Mouse (Mus musculus): Measurements from ENCODE around the gene Ccdc36. TPM values are rescaled to one million over a fixed set of nuclear protein-coding genes. Genes with fewer than 3 reads are reported as not detected.

The Ccdc36 gene
- polyA plus RNA-seq, 1 experiment: not detected

GRCm38 (mm10) chr9:108431431-108432067 lies 3.3 kb upstream of the Ccdc36 start:
- no peaks in the 10 kb centered on the region for H3K9me3 ChIP-seq (ENCODE audit: control insufficient read depth, low read length)
- 0 out of 2 replicates have a peak, but pooled peaks cover under 1% of the 10 kb centered on the region for H3K27me3 ChIP-seq (ENCODE audit: control insufficient read depth)
- H3K4me3 ChIP-seq (replicated peaks): peak overlapping the region; percentile 32
- TF ChIP-seq GATA1 (IDR thresholded peaks at IDR 0.05; ENCODE audit: low read length): no peak
- TF ChIP-seq TAL1 (IDR thresholded peaks at IDR 0.05; ENCODE audit: low read length): no peak
- H3K4me1 ChIP-seq (ENCODE audit: control insufficient read depth): peaks cover 7% of the 10 kb centered on the region
- H3K36me3 ChIP-seq (ENCODE audit: control insufficient read depth): no peaks in the 10 kb centered on the region

- no peak overlapping the region for H3K4me3 ChIP-seq (replicated peaks)
- H3K9me3 ChIP-seq (ENCODE audit: control insufficient read depth, low read length): no peaks in the 10 kb centered on the region
- TF ChIP-seq TAL1 (IDR thresholded peaks at IDR 0.05; ENCODE audit: low read length) (no peak), GATA1 (IDR thresholded peaks at IDR 0.05; ENCODE audit: low read length) (no peak)
- H3K4me1 ChIP-seq (ENCODE audit: control insufficient read depth): no peaks in the 10 kb centered on the region; the same call in 1 of the 2 replicates
- H3K27me3 ChIP-seq (ENCODE audit: control insufficient read depth): no peaks in the 10 kb centered on the region
- no peaks in the 10 kb centered on the region for H3K36me3 ChIP-seq (ENCODE audit: control insufficient read depth)
These were observed 16.1 kb downstream of the Ccdc36 start for GRCm38 (mm10) chr9:108412221-108412620.

GRCm38 (mm10) chr9:108411381-108411942 lies 16.8 kb downstream of the Ccdc36 start:
- H3K9me3 ChIP-seq (ENCODE audit: control insufficient read depth, low read length): no peaks in the 10 kb centered on the region

GRCm38 (mm10) chr9:108409535-108409934 lies 18.7 kb downstream of the Ccdc36 start:
- H3K9me3 ChIP-seq (ENCODE audit: control insufficient read depth, low read length): no peaks in the 10 kb centered on the region
- no peaks in the 10 kb centered on the region for H3K27me3 ChIP-seq (ENCODE audit: control insufficient read depth)
- no peak for TF ChIP-seq TAL1 (IDR thresholded peaks at IDR 0.05; ENCODE audit: low read length)
- no peak for TF ChIP-seq GATA1 (IDR thresholded peaks at IDR 0.05; ENCODE audit: low read length)
- H3K4me1 ChIP-seq (ENCODE audit: control insufficient read depth): peaks cover 4% of the 10 kb centered on the region
- H3K4me3 ChIP-seq (replicated peaks): no peak overlapping the region
- H3K36me3 ChIP-seq (ENCODE audit: control insufficient read depth): no peaks in the 10 kb centered on the region

More at GRCm38 (mm10) chr9:108411381-108411942, 16.8 kb downstream of the Ccdc36 start:
- Histone ChIP-seq H3K4me3 (replicated peaks) (no peak overlapping the region), H3K36me3 (ENCODE audit: control insufficient read depth) (no peaks in the 10 kb centered on the region), H3K27me3 (ENCODE audit: control insufficient read depth) (no peaks in the 10 kb centered on the region), H3K4me1 (ENCODE audit: control insufficient read depth) (no peaks in the 10 kb centered on the region; the same call in 1 of the 2 replicates)
- TF ChIP-seq GATA1 (IDR thresholded peaks at IDR 0.05; ENCODE audit: low read length) (no peak), TAL1 (IDR thresholded peaks at IDR 0.05; ENCODE audit: low read length) (no peak)

- TF ChIP-seq GATA1 (IDR thresholded peaks at IDR 0.05; ENCODE audit: low read length) (no peak), TAL1 (IDR thresholded peaks at IDR 0.05; ENCODE audit: low read length) (no peak)
- peaks cover 7% of the 10 kb centered on the region for H3K4me1 ChIP-seq (ENCODE audit: control insufficient read depth)
- H3K9me3 ChIP-seq (ENCODE audit: control insufficient read depth, low read length): no peaks in the 10 kb centered on the region
- H3K27me3 ChIP-seq (ENCODE audit: control insufficient read depth): no peaks in the 10 kb centered on the region
- H3K4me3 ChIP-seq (replicated peaks): no peak overlapping the region
- H3K36me3 ChIP-seq (ENCODE audit: control insufficient read depth): no peaks in the 10 kb centered on the region
These were observed 23.8 kb downstream of the Ccdc36 start for GRCm38 (mm10) chr9:108404451-108404850.

- Histone ChIP-seq H3K4me3 (replicated peaks) (no peak overlapping the region), H3K36me3 (ENCODE audit: control insufficient read depth) (no peaks in the 10 kb centered on the region; the same call in 1 of the 2 replicates), H3K4me1 (ENCODE audit: control insufficient read depth) (peaks cover 7% of the 10 kb centered on the region), H3K9me3 (ENCODE audit: control insufficient read depth, low read length) (no peaks in the 10 kb centered on the region), H3K27me3 (ENCODE audit: control insufficient read depth) (no peaks in the 10 kb centered on the region)
- no peak for TF ChIP-seq GATA1 (IDR thresholded peaks at IDR 0.05; ENCODE audit: low read length)
- no peak for TF ChIP-seq TAL1 (IDR thresholded peaks at IDR 0.05; ENCODE audit: low read length)
These were observed 25.2 kb downstream of the Ccdc36 start for GRCm38 (mm10) chr9:108403081-108403480.

- H3K4me1 ChIP-seq (ENCODE audit: control insufficient read depth): peaks cover 7% of the 10 kb centered on the region
- H3K4me3 ChIP-seq (replicated peaks): no peak overlapping the region
- H3K9me3 ChIP-seq (ENCODE audit: control insufficient read depth, low read length): no peaks in the 10 kb centered on the region
- TF ChIP-seq TAL1 (IDR thresholded peaks at IDR 0.05; ENCODE audit: low read length) (no peak), GATA1 (IDR thresholded peaks at IDR 0.05; ENCODE audit: low read length) (no peak)
- H3K36me3 ChIP-seq (ENCODE audit: control insufficient read depth): peaks cover 3% of the 10 kb centered on the region; the same call in 1 of the 2 replicates
- no peaks in the 10 kb centered on the region for H3K27me3 ChIP-seq (ENCODE audit: control insufficient read depth)
These were observed 26.9 kb downstream of the Ccdc36 start for GRCm38 (mm10) chr9:108401186-108401960.

- Histone ChIP-seq H3K4me3 (replicated peaks) (no peak overlapping the region), H3K36me3 (ENCODE audit: control insufficient read depth) (peaks cover 16% of the 10 kb centered on the region), H3K4me1 (ENCODE audit: control insufficient read depth) (no peaks in the 10 kb centered on the region; the same call in none of the 2 replicates), H3K27me3 (ENCODE audit: control insufficient read depth) (no peaks in the 10 kb centered on the region), H3K9me3 (ENCODE audit: control insufficient read depth, low read length) (no peaks in the 10 kb centered on the region)
- TF ChIP-seq GATA1 (IDR thresholded peaks at IDR 0.05; ENCODE audit: low read length) (no peak), TAL1 (IDR thresholded peaks at IDR 0.05; ENCODE audit: low read length) (no peak)
These were observed 30.0 kb downstream of the Ccdc36 start for GRCm38 (mm10) chr9:108398324-108398723.

- H3K36me3 ChIP-seq (ENCODE audit: control insufficient read depth): peaks cover 45% of the 10 kb centered on the region
- no peak overlapping the region for H3K4me3 ChIP-seq (replicated peaks)
- H3K27me3 ChIP-seq (ENCODE audit: control insufficient read depth): no peaks in the 10 kb centered on the region
- no peak; the same call in 2 of the 3 replicates for TF ChIP-seq TAL1 (IDR thresholded peaks at IDR 0.05; ENCODE audit: low read length)
- TF ChIP-seq GATA1 (IDR thresholded peaks at IDR 0.05; ENCODE audit: low read length): no peak
- H3K9me3 ChIP-seq (ENCODE audit: control insufficient read depth, low read length): no peaks in the 10 kb centered on the region
- no peaks in the 10 kb centered on the region; the same call in 1 of the 2 replicates for H3K4me1 ChIP-seq (ENCODE audit: control insufficient read depth)
These were observed 32.9 kb downstream of the Ccdc36 start for GRCm38 (mm10) chr9:108395427-108395826.
